In genomic region chr17:87011301-87012019, GRCm38 (mm10) we compare ENCODE assay signal across 13 mouse cellular contexts. TPM values are rescaled to one million over a fixed set of nuclear protein-coding genes. Genes with fewer than 3 reads are reported as not detected.
DNase-seq lines count a peak whose midpoint lies in the region; ATAC-seq and TF ChIP-seq lines count a peak whose summit lies in the region.
"Had no signal": no experiment of that assay in that cellular context is flagged by ENCODE, and none has a peak within 500 bp of the region (broad histone marks: within the 10 kb centered on the region; RNA-seq: fewer than 3 reads in every experiment).

No protein-coding gene starts in this region.

- intact Hi-C loops in gastrocnemius, adult 2 months (cut with DNase I), result no loop called here

- H3K27ac ChIP-seq in hindbrain, embryonic 16.5 days (ENCODE audit: low read depth, low read length), result no peak overlapping the region
- H3K27ac ChIP-seq in hindbrain, embryonic 12.5 days, result no peak overlapping the region
- no peak overlapping the region for H3K27ac ChIP-seq in gastrocnemius, adult 2 months
- H3K27ac ChIP-seq: neural tube, embryonic 12.5 days; stomach, postnatal 0 days had no signal

- ATAC-seq in hindbrain, embryonic 16.5 days, result no peak
- ATAC-seq in hindbrain, embryonic 12.5 days (ENCODE audit: low FRiP score), result no peak
- ATAC-seq: lung, postnatal 0 days had no signal

- peaks cover 9% of the 10 kb centered on the region for H3K36me3 ChIP-seq in hindbrain, embryonic 16.5 days (ENCODE audit: control insufficient read depth, insufficient read depth, low read length)
- peaks cover 19% of the 10 kb centered on the region for H3K36me3 ChIP-seq in hindbrain, embryonic 12.5 days

- H3K9me3 ChIP-seq in hindbrain, embryonic 16.5 days (ENCODE audit: control insufficient read depth, low read length), result no peaks in the 10 kb centered on the region
- no peaks in the 10 kb centered on the region for H3K9me3 ChIP-seq in hindbrain, embryonic 12.5 days (replicated peaks)
- H3K9me3 ChIP-seq: neural tube, embryonic 12.5 days had no signal

- no peak overlapping the region for H3K4me3 ChIP-seq in hindbrain, embryonic 16.5 days (ENCODE audit: low read length)
- H3K4me3 ChIP-seq in hindbrain, embryonic 12.5 days, result no peak overlapping the region
- H3K4me3 ChIP-seq in gastrocnemius, adult 2 months, result no peak overlapping the region
- H3K4me3 ChIP-seq: erythroblast, embryonic 14.5 days; neural tube, embryonic 12.5 days had no signal

- peak; percentile 90 for DNase-seq in cerebellum, adult 9-10 months
- DNase-seq in layer of hippocampus, postnatal 10 days (ENCODE audit: low spot score in 2 of 2), result peak; percentile 60 to 70
- DNase-seq in right cerebral cortex, postnatal 36 days (ENCODE audit: low spot score in 2 of 2), result peak; percentile 64 to 67
- DNase-seq in gastrocnemius, adult 2 months, result no peak
- DNase-seq in lung, postnatal 10 days, result no peak
- DNase-seq in lung, postnatal 36 days, result no peak
- DNase-seq: kidney, postnatal 36 days had no signal

- no peaks in the 10 kb centered on the region for H3K4me1 ChIP-seq in hindbrain, embryonic 16.5 days (ENCODE audit: control insufficient read depth, insufficient read depth, low read depth, low read length)
- H3K4me1 ChIP-seq in hindbrain, embryonic 12.5 days, result no peaks in the 10 kb centered on the region
- H3K4me1 ChIP-seq: neural tube, embryonic 12.5 days had no signal

- WGBS in hindbrain, embryonic 16.5 days, result 71% methylated on average over 13 of the region's 13 CpGs
- WGBS in hindbrain, embryonic 12.5 days, result 92% methylated on average over 13 of the region's 13 CpGs

- no peaks in the 10 kb centered on the region for H3K27me3 ChIP-seq in hindbrain, embryonic 16.5 days (replicated peaks; ENCODE audit: control insufficient read depth, insufficient read depth, low read length)
- H3K27me3 ChIP-seq in hindbrain, embryonic 12.5 days, result no peaks in the 10 kb centered on the region
- H3K27me3 ChIP-seq: neural tube, embryonic 12.5 days had no signal

- H3K9ac ChIP-seq in hindbrain, embryonic 16.5 days (ENCODE audit: low read depth, low read length), result no peak overlapping the region
- H3K9ac ChIP-seq in hindbrain, embryonic 12.5 days, result no peak overlapping the region
- H3K9ac ChIP-seq: neural tube, embryonic 12.5 days had no signal

- H3K4me2 ChIP-seq in hindbrain, embryonic 16.5 days (ENCODE audit: low read length), result 0 out of 2 replicates have a peak overlapping the region, but pooled peaks have one; percentile 5
- H3K4me2 ChIP-seq in hindbrain, embryonic 12.5 days (replicated peaks), result no peak overlapping the region
- H3K4me2 ChIP-seq: neural tube, embryonic 12.5 days had no signal

- TF ChIP-seq CTCF in gastrocnemius, adult 2 months (IDR thresholded peaks at IDR 0.05), result no peak

RNA-seq across cellular contexts. Expression of gene Pigf, which starts 13.7 kb away (rescaled TPM):
- polyA plus RNA-seq in hindbrain, embryonic 16.5 days (2015; fragmentation: Nextera tagmentation; extraction: Ambion mirVana), result 34.2 and 35.3 TPM in 2 replicates
- polyA plus RNA-seq in hindbrain, embryonic 12.5 days (2016; fragmentation: Nextera tagmentation; extraction: Ambion mirVana), result 30.9 and 32.6 TPM in 2 replicates
- 10 to 100 TPM; 15.7 to 20.1 TPM for total RNA-seq in layer of hippocampus, postnatal 10 days (2021)
- total RNA-seq in gastrocnemius, adult 2 months (2021), result 1 to 10 TPM; 2.2 to 2.7 TPM

RNA-seq across cellular contexts. Expression of gene Cript, which starts 13.9 kb away (rescaled TPM):
- polyA plus RNA-seq in hindbrain, embryonic 16.5 days (2015; fragmentation: Nextera tagmentation; extraction: Ambion mirVana), result 182 and 203 TPM in 2 replicates
- 188 and 190 TPM in 2 replicates for polyA plus RNA-seq in hindbrain, embryonic 12.5 days (2016; fragmentation: Nextera tagmentation; extraction: Ambion mirVana)
- total RNA-seq in layer of hippocampus, postnatal 10 days (2021), result 10 to 100 TPM; 53.9 to 59.0 TPM
- total RNA-seq in gastrocnemius, adult 2 months (2021), result 10 to 100 TPM; 46.1 to 51.7 TPM

RNA-seq across cellular contexts. Expression of gene Rhoq, which starts 48.6 kb away (rescaled TPM):
- polyA plus RNA-seq in hindbrain, embryonic 16.5 days (2015; fragmentation: Nextera tagmentation; extraction: Ambion mirVana), result 7.4 and 7.8 TPM in 2 replicates
- polyA plus RNA-seq in hindbrain, embryonic 12.5 days (2016; fragmentation: Nextera tagmentation; extraction: Ambion mirVana), result 16.3 and 19.2 TPM in 2 replicates
- total RNA-seq in layer of hippocampus, postnatal 10 days (2021), result 10 to 100 TPM; 38.6 to 39.4 TPM
- 100 to 1,000 TPM; 168 to 172 TPM for total RNA-seq in gastrocnemius, adult 2 months (2021)

Comparison
In these comparisons a context has a peak if more than half of its experiments do, and no peak if none do; other contexts are left out.
1. DNase-seq: peak in cerebellum, adult 9-10 months (single experiment), layer of hippocampus, postnatal 10 days (2 of 2) and right cerebral cortex, postnatal 36 days (2 of 2); none in gastrocnemius, adult 2 months (single experiment), lung, postnatal 10 days (single experiment) and lung, postnatal 36 days (single experiment).
2. RNA of gene Pigf, which starts 13.7 kb away (total RNA-seq): 15.7 to 20.1 TPM in layer of hippocampus, postnatal 10 days; 2.2 to 2.7 TPM in gastrocnemius, adult 2 months; every median in the first group is over 4 times any median in the second.
3. RNA of gene Rhoq, which starts 48.6 kb away (total RNA-seq): 168 to 172 TPM in gastrocnemius, adult 2 months; 38.6 to 39.4 TPM in layer of hippocampus, postnatal 10 days; every median in the first group is over 4 times any median in the second.